Mouse (Mus musculus): Measurements from ENCODE around the gene Ubxn2a. TPM values are rescaled to one million over a fixed set of nuclear protein-coding genes. Genes with fewer than 3 reads are reported as not detected.
A peak's percentile ranks its signal among the peaks of the same experiment; 100 is the strongest.

Gene Ubxn2a
- total and polyA plus RNA-seq, 2 experiments from 2014 or later, result 19.0 to 50.8 TPM

GRCm38 (mm10) chr12:4840741-4841140, 66.8 kb downstream of the Ubxn2a start:
- DNase-seq (ENCODE audit: low spot score), result no peak
- H3K27me3 ChIP-seq (ENCODE audit: insufficient read depth, low read length), result no peaks in the 10 kb centered on the region
- H3K4me2 ChIP-seq (ENCODE audit: low read depth, low read length), result peak overlapping the region; percentile 95
- peaks cover 6% of the 10 kb centered on the region; the same call in 1 of the 2 replicates for H3K36me3 ChIP-seq (ENCODE audit: insufficient read depth, low read length)
- no peak for TF ChIP-seq CTCF (IDR thresholded peaks at IDR 0.05; ENCODE audit: low read depth)
- WGBS, result 2% methylated on average over 11 of the region's 11 CpGs
- H3K4me1 ChIP-seq (ENCODE audit: insufficient read depth, low read length), result peaks cover 3% of the 10 kb centered on the region; the same call in 1 of the 2 replicates
- peak; percentile 13; the same call in 1 of the 2 replicates for ATAC-seq
- H3K4me3 ChIP-seq (ENCODE audit: low read length), result peak overlapping the region; percentile 87
- H3K9me3 ChIP-seq (ENCODE audit: low read length), result no peaks in the 10 kb centered on the region
- H3K27ac ChIP-seq, result no peak overlapping the region
- peak overlapping the region; percentile 78 for H3K9ac ChIP-seq (replicated peaks; ENCODE audit: low read length)

- TF ChIP-seq CTCF (IDR thresholded peaks at IDR 0.05; ENCODE audit: low read depth), result no peak
- no peak overlapping the region; the same call in 1 of the 2 replicates for H3K4me3 ChIP-seq (ENCODE audit: low read length)
- 66% methylated on average over 6 of the region's 6 CpGs for WGBS
Measured at GRCm38 (mm10) chr12:4840010-4840409, 67.5 kb downstream of the Ubxn2a start.

GRCm38 (mm10) chr12:4836959-4837358, 70.5 kb downstream of the Ubxn2a start:
- Histone ChIP-seq H3K9me3 (ENCODE audit: low read length) (no peaks in the 10 kb centered on the region), H3K27me3 (ENCODE audit: insufficient read depth, low read length) (no peaks in the 10 kb centered on the region), H3K27ac (no peak overlapping the region), H3K4me1 (ENCODE audit: insufficient read depth, low read length) (0 out of 2 replicates have a peak, but pooled peaks cover 3% of the 10 kb centered on the region), H3K4me2 (ENCODE audit: low read depth, low read length) (no peak overlapping the region), H3K36me3 (ENCODE audit: insufficient read depth, low read length) (peaks cover 10% of the 10 kb centered on the region; the same call in 1 of the 2 replicates), H3K4me3 (ENCODE audit: low read length) (no peak overlapping the region), H3K9ac (replicated peaks; ENCODE audit: low read length) (no peak overlapping the region)
- no peak for TF ChIP-seq CTCF (IDR thresholded peaks at IDR 0.05; ENCODE audit: low read depth)
- no peak for ATAC-seq
- no peak for DNase-seq (ENCODE audit: low spot score)
- WGBS, result 58% methylated on average over 4 of the region's 4 CpGs

More at GRCm38 (mm10) chr12:4840010-4840409, 67.5 kb downstream of the Ubxn2a start:
- Histone ChIP-seq H3K4me1 (ENCODE audit: insufficient read depth, low read length) (peaks cover 3% of the 10 kb centered on the region; the same call in 1 of the 2 replicates), H3K27ac (no peak overlapping the region), H3K36me3 (ENCODE audit: insufficient read depth, low read length) (peaks cover 6% of the 10 kb centered on the region; the same call in 1 of the 2 replicates), H3K27me3 (ENCODE audit: insufficient read depth, low read length) (no peaks in the 10 kb centered on the region), H3K4me2 (ENCODE audit: low read depth, low read length) (peak overlapping the region; percentile 95), H3K9me3 (ENCODE audit: low read length) (no peaks in the 10 kb centered on the region), H3K9ac (replicated peaks; ENCODE audit: low read length) (no peak overlapping the region)
- no peak for DNase-seq (ENCODE audit: low spot score)
- ATAC-seq, result no peak

Other genes starting within 250 kb of the Ubxn2a start
- gene Fam228a, start 169.3 kb downstream of the Ubxn2a start, total RNA-seq (2014; rRNA removed), result 0.99 and 2.2 TPM in 2 replicates
- 0.49 and 0.84 TPM in 2 replicates for gene Fam228a, start 169.3 kb downstream of the Ubxn2a start, polyA plus RNA-seq (2015; fragmentation: Nextera tagmentation; extraction: Ambion mirVana)
- 5.9 and 13.0 TPM in 2 replicates for gene Pfn4, start 138.7 kb downstream of the Ubxn2a start, total RNA-seq (2014; rRNA removed)
- gene Pfn4, start 138.7 kb downstream of the Ubxn2a start, polyA plus RNA-seq (2015; fragmentation: Nextera tagmentation; extraction: Ambion mirVana), result 19.9 and 22.7 TPM in 2 replicates
- 3.7 and 4.2 TPM in 2 replicates for gene Fam228b, start 138.4 kb downstream of the Ubxn2a start, total RNA-seq (2014; rRNA removed)
- gene Fam228b, start 138.4 kb downstream of the Ubxn2a start, polyA plus RNA-seq (2015; fragmentation: Nextera tagmentation; extraction: Ambion mirVana), result 8.1 and 9.3 TPM in 2 replicates
- 64.7 and 77.8 TPM in 2 replicates for gene Sf3b6, start 90.2 kb downstream of the Ubxn2a start, total RNA-seq (2014; rRNA removed)
- gene Sf3b6, start 90.2 kb downstream of the Ubxn2a start, polyA plus RNA-seq (2015; fragmentation: Nextera tagmentation; extraction: Ambion mirVana), result 299 and 347 TPM in 2 replicates
- gene Fkbp1b, start 66.1 kb downstream of the Ubxn2a start, total RNA-seq (2014; rRNA removed), result 73.2 and 77.4 TPM in 2 replicates
- 101 and 103 TPM in 2 replicates for gene Fkbp1b, start 66.1 kb downstream of the Ubxn2a start, polyA plus RNA-seq (2015; fragmentation: Nextera tagmentation; extraction: Ambion mirVana)
- gene Wdcp, start 64.4 kb downstream of the Ubxn2a start, total RNA-seq (2014; rRNA removed), result 9.9 and 10.3 TPM in 2 replicates
- 14.5 and 15.0 TPM in 2 replicates for gene Wdcp, start 64.4 kb downstream of the Ubxn2a start, polyA plus RNA-seq (2015; fragmentation: Nextera tagmentation; extraction: Ambion mirVana)
- gene Mfsd2b, start 33.3 kb downstream of the Ubxn2a start, total RNA-seq (2014; rRNA removed), result 3.6 and 3.8 TPM in 2 replicates
- 1.5 and 1.8 TPM in 2 replicates for gene Mfsd2b, start 33.3 kb downstream of the Ubxn2a start, polyA plus RNA-seq (2015; fragmentation: Nextera tagmentation; extraction: Ambion mirVana)
- gene Atad2b, start 9.6 kb upstream of the Ubxn2a start, total RNA-seq (2014; rRNA removed), result 25.0 and 30.5 TPM in 2 replicates
- gene Atad2b, start 9.6 kb upstream of the Ubxn2a start, polyA plus RNA-seq (2015; fragmentation: Nextera tagmentation; extraction: Ambion mirVana), result 8.4 and 8.8 TPM in 2 replicates